Mouse (Mus musculus) megakaryocyte, adult 5-6 weeks (primary cell): ENCODE measurements around the gene Pcyt2. TPM values are rescaled to one million over a fixed set of nuclear protein-coding genes. Genes with fewer than 3 reads are reported as not detected.
A peak's percentile ranks its signal among the peaks of the same experiment; 100 is the strongest.

Source experiments
- ATAC-seq: 2 replicates; pipeline ENCODE4 v1.8.0; 2016; ENCODE audit warnings: mild to moderate bottlenecking, inconsistent platforms; ENCODE audit not compliant: poor library complexity, severe bottlenecking
- total RNA-seq, 2 experiments: library from RNA; stranded (forward) in 1 of 2; stranded (reverse) in 1 of 2; fragments of 153-499, 151-499 nt in 1 of 2; fragments of 221-1000, 200-1000 nt in 1 of 2; gene quantifications; 2 replicates each; pipeline versions ENCODE4 v1.2.3 to v1.2.4; 2015 to 2017

Pcyt2 gene
- total RNA-seq, 2 experiments from 2014 or later: 13.3 to 17.3 TPM

GRCm38 (mm10) chr11:120618619-120619535 lies 1.1 kb upstream of the Pcyt2 start:
- ATAC-seq: no peak

DNA sequence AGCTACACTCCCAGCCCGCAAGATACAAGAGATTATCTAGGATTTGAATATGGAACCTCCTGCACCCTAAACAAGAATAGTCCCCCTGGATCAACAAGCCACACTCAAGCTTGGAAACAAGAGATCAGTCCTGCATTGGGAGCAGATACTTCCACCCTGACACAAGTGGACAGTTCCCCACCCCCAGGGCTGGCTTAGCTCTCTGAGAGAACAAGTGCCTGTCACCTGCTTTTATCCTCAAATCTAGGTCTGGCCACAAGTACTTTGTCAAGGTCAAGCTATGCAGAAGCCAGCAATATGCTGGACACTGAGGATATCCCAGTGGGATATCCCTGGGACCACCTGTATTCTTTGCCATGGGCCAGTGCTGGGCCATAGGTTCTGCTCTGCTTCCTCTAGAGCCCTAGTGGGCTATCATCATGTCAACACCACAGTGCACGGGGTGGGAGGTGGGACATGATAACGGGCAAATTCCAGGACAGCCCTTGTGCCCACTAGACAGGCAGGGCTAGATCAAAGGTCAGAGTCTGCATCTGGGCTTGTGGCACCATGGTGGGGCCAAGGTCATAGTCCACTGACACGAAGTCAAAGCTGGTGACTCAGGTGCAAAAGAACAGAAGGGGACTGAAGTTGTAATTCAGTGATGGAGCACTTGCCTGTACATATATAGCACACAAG lies 980 bp downstream of the Pcyt2 start:
- ATAC-seq: no peak

- ATAC-seq: no peak
These were observed 2.0 kb downstream of the Pcyt2 start for GRCm38 (mm10) chr11:120615606-120616203.

GRCm38 (mm10) chr11:120615167-120615566 lies 2.6 kb downstream of the Pcyt2 start:
- ATAC-seq: no peak

- ATAC-seq: no peak
These were observed 3.8 kb downstream of the Pcyt2 start for GRCm38 (mm10) chr11:120613976-120614375.

DNA sequence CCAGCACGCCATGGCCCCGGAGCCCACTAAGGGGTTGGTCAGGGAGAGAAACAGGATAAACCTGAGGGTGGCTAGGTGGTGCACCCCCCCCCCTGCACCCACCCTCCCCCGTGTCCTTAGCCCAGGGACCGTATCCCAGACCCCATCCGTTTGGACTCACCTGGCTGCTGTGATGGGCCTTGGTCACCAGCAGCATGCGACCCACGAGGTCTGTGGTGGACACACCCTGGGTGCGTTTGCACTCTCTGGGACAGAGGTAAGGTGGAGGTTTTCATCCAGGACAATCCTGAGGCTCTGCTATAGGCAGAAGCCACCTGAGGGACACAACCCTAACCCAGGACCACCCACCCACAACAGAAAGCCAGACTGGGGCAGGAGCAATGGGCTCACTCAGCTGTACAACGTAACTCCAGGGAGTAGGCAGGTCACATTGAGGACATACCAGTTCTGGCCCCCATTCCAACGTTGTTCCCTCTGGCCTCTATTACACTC lies 4.2 kb downstream of the Pcyt2 start:
- no peak for ATAC-seq

GRCm38 (mm10) chr11:120612763-120613162 lies 5.0 kb downstream of the Pcyt2 start:
- ATAC-seq: peak; percentile 89

DNA sequence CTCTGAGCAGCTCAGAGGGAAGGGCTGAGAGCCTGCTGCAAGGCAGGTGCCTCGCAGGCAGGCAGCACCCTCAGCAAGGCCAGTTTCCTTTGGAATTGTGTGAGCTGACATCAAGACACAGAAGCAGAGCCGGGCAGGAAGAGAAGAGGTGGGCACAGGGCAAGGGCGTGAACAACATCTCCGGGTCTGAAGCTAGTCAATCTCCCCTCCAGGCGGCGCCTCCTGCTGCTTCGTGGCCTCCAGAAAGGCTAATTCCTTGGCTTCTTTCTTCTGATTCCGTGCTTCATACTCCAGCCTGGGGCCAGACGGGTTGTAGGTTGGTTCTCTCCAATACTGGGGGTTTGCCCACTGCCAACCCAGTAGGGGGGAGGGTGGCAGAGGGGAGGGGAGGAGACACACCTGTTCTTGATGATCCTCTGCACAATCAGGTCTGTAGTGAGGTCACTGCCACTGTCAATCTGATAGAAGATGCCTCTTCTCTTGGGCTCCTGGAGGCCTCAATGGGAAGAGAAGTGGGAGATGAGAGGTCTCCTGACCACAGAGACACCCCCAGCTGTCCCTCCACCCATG lies 7.2 kb downstream of the Pcyt2 start:
- no peak for ATAC-seq

- ATAC-seq: no peak
These were observed 8.5 kb downstream of the Pcyt2 start for GRCm38 (mm10) chr11:120609250-120609649.

DNA sequence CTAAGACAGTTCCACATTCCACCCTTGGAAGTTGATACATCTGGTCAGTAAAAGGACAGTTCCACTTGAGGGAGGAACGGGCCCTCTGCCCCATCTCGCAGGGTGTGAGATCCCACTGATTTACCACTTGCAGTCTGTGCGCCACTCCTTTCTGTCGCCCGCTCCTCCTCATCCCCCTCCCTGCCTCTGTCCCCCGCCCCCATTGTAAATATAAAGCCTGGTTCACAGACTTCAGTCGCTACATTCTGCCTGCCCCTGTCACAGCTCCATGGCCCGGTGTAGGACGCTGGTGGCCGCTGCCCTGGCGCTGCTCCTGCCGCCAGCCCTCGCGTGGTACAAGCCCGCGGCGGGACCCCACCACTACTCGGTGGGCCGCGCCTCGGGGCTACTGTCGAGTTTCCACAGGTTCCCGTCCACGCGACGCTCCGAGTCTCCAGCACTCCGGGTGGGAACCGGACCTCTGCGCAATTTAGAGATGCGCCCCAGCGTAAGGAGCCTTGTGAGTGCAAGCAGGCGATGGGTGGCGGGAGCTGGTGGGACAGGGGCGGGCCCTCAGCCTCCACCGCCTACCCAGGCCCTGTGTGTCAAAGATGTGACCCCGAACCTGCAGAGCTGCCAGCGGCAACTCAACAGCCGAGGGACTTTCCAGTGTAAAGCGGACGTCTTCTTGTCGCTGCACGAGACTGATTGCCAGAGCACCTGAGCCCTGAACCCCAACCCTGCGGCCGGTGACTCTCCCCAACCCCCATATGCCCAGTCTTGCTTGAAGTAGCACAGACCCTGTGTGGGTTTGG lies 9.3 kb downstream of the Pcyt2 start, which contains the start of gene Npb:
Gene Npb (plus strand): TSS at position 237 of the 794 bp plus-strand sequence.
- no peak for ATAC-seq

DNA sequence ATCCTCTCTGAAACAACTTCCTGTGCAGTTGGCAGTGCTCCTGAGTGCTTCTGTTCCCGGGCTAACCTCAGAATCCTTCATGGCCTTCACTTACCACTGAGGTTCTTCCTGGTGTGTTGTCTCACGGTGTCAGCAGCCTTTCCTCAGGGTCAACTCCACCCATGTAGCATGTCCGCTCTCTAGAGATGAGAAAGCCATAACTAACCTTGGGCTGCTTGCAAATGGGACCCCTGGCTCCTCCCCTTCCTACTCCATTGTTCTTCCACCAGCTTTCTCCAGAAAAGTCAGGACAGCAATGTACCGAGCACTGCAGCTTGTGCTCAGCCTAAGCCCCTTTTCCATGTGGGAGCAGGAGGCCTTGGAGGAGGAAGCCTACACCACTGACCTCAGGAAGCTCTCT lies 11.0 kb downstream of the Pcyt2 start:
- no peak for ATAC-seq

DNA sequence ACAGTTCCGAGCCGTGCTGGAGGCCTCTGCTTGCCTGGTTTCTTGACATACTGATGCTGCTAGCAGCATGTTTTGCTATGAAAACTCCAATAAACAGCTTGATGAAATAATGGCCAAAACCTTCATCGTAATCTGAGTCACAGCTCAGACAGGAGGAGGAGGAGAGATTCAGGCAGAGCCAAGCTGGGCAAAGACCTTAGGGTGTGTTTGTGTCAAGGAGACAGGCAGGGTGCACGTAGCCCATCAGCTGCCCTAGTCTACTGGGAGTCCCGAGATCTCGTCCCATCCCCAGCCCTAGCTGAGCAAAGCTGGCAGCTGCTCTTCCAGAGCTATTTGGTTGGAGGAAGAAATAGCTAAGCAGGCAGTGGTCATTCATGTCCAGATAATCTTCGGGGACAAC lies 12.1 kb downstream of the Pcyt2 start:
- no peak for ATAC-seq

DNA sequence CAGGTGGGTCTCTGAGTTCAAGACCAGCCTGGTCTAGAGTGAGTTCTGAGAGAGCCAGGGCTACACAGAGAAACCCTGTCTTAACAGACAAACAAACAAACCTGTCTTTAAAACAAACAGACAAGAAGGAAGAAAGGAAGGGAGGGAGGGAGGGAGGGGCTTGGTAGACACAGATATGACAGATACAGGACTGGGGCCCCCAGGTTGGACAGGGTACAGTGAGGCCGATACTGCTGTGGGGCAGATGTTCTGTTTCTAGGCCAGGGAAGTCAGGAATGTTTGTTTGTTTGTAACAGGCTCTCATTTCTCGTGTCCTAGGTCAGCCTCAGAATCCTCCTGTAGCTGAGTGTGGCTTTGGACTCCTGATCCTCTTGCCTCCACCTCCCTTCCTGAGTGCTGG lies 14.2 kb downstream of the Pcyt2 start:
- ATAC-seq: no peak

DNA sequence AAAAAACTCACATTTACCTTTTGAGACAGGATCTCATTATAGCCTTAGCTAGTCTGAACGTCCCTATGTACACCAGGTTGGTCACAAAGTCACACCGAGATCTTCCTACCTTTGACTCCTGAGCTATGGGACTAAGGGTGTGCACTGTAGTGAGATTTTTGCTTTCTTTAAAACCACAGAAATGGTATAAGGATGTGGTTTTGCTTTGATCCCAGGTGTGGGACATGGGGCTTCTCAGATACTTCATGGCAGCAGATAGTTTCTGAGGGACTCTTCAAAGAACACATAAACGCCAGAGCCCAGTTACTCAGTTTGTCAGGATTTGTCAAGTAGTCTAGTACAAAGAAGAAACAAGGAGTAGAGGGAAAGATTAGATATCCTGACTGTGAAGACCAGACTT lies 17.0 kb downstream of the Pcyt2 start:
- no peak for ATAC-seq

- ATAC-seq: no peak
These were observed 18.7 kb downstream of the Pcyt2 start for GRCm38 (mm10) chr11:120598990-120599549.

DNA sequence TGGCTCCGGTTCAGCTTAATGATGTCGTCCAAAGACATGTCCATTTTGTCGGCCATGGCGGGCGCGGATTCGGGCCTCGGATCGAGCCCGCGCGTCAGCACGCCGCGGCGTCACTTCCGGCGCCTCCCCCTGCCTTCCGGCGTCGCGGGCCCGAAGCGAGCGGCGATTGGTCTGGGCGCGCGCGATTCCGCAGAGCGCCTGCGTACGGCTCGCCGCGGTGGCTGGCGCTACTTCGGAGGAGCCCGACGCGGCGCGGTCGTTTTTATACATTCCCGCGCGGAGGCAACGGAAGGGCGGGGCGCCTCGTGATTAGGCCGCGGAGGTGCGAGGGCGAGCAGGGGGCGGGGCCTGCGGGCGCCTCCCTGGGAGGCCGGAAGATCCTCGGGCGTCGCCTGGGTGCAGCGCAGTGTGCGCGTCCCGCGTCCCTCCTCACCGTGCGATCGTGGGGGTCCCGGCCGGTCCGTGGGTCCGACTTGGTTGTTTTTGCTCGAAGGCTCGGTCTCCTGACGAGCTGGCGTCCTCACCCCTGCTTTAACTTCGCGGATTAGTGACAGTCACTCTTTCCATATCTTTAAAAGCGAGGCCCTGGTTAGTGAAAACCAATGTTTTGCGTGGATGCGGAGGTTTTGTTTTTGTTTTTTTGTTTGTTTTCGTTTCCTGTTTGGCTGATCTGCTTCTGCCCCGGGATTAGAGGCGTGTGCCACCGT lies 19.3 kb downstream of the Pcyt2 start, which contains the start of the genes Alyref and Anapc11:
Gene Alyref (minus strand): TSS at position 83 of the 707 bp plus-strand sequence.
Gene Anapc11 (plus strand): TSS at position 139 of the 707 bp plus-strand sequence.
- ATAC-seq: peak; percentile 95

GRCm38 (mm10) chr11:120597240-120598235 lies 20.2 kb downstream of the Pcyt2 start:
- ATAC-seq: peak; percentile 15

DNA sequence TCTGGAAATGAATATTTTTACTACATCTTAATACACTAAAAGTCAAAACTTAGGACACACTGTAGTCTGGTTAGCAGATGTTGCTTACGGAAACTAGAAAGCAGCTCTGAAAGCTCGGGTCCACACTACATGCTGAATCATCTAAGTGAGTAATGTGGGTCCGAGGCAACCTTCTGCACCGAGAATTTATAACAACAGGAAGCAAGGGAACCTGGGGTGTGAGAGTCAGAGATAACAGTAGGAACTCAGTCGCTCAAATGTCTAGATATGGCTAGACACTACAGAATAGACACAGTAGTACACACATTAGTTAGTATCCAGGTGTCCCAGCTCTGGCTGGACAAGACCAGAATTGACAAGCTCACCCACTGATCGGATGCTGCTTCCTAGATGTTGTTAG lies 29.2 kb downstream of the Pcyt2 start:
- no peak for ATAC-seq
